ENCODE assay signal across 13 mouse cellular contexts in genomic region chr1:60493421-60493820, GRCm38 (mm10).
DNase-seq lines count a peak whose midpoint lies in the region.
"Had no signal": no experiment of that assay in that cellular context is flagged by ENCODE, and none has a peak within 500 bp of the region (broad histone marks: within the 10 kb centered on the region; RNA-seq: fewer than 3 reads in every experiment).

No protein-coding gene starts in this region.

- peak; percentile 53 to 60 for DNase-seq in cerebellum, postnatal 10 days
- no peak for DNase-seq in cerebellum, adult 11-12 months
- DNase-seq in cerebellum, postnatal 14 days = peak; percentile 50 to 54
- no peak for DNase-seq in cerebellum, adult 9-11 months
- DNase-seq: adrenal gland, adult 2 months; adrenal gland, adult 8-10 months; adrenal gland, postnatal 10 days; adrenal gland, postnatal 14 days; adrenal gland, postnatal 25 days; adrenal gland, postnatal 36 days; B cell, adult 2 months; cerebellum, adult 11 months; cerebellum, adult 18-20 months had no signal

Comparison
In these comparisons a context has a peak if more than half of its experiments do, and no peak if none do; other contexts are left out.
1. DNase-seq: peak in cerebellum, postnatal 10 days (2 of 2) and cerebellum, postnatal 14 days (2 of 2); none in cerebellum, adult 11-12 months (single experiment) and cerebellum, adult 9-11 months (single experiment).